Mouse (Mus musculus): ENCODE results near the gene Spata33.

DNA sequence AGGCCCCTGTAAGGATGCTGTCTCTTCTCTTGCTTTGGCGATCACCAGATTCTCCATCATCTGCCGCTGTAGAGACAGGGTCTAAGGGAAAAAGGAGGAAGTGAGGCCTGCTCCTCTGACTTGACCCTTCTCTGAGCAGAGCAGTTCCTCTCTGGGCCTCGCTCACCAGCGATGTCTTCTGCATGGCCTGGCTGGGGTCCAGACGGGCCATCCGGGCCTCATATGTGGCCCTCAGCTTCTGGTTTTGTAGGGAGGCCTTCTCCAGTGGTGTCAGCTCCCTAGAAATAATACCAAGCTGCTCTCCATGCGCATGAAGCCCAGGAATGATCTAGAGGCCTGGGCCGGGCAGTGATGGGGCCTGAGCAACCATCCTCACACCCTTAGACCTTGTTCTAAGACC, 36.0 kb downstream of the Spata33 start:
- no peak for TF ChIP-seq CTCF (IDR thresholded peaks at IDR 0.05; ENCODE audit: low read depth)
- TF ChIP-seq EP300 (IDR thresholded peaks at IDR 0.05; ENCODE audit: low read depth): no peak

Measured in liver, postnatal 0 days (tissue).